ENCODE assay signal across 14 mouse cellular contexts in genomic region chr14:104538108-104538866, GRCm38 (mm10). TPM values are rescaled to one million over a fixed set of nuclear protein-coding genes. Genes with fewer than 3 reads are reported as not detected.
DNase-seq lines count a peak whose midpoint lies in the region; ATAC-seq and TF ChIP-seq lines count a peak whose summit lies in the region.
"Had no signal": no experiment of that assay in that cellular context is flagged by ENCODE, and none has a peak within 500 bp of the region (broad histone marks: within the 10 kb centered on the region; RNA-seq: fewer than 3 reads in every experiment).

No protein-coding gene starts in this region.

- no peak overlapping the region; the same call in 1 of the 2 replicates for H3K4me2 ChIP-seq in midbrain, embryonic 13.5 days (replicated peaks)
- no peak overlapping the region for H3K4me2 ChIP-seq in midbrain, embryonic 16.5 days (ENCODE audit: low read length)
- peak overlapping the region; percentile 6; the same call in 1 of the 2 replicates for H3K4me2 ChIP-seq in forebrain, postnatal 0 days (ENCODE audit: low read depth)
- H3K4me2 ChIP-seq in neural tube, embryonic 14.5 days (ENCODE audit: low read depth, low read length) = no peak overlapping the region
- H3K4me2 ChIP-seq in liver, postnatal 0 days (ENCODE audit: low read depth, low read length) = no peak overlapping the region
- H3K4me2 ChIP-seq: heart, embryonic 15.5 days had no signal

- H3K9ac ChIP-seq in midbrain, embryonic 13.5 days (replicated peaks) = no peak overlapping the region
- H3K9ac ChIP-seq in midbrain, embryonic 16.5 days (ENCODE audit: low read depth, low read length) = no peak overlapping the region
- H3K9ac ChIP-seq in forebrain, postnatal 0 days = no peak overlapping the region
- H3K9ac ChIP-seq in neural tube, embryonic 14.5 days (replicated peaks; ENCODE audit: low read depth, low read length) = no peak overlapping the region
- H3K9ac ChIP-seq in liver, postnatal 0 days (replicated peaks) = no peak overlapping the region
- H3K9ac ChIP-seq: heart, embryonic 15.5 days had no signal

- TF ChIP-seq EP300 in liver, postnatal 0 days (IDR thresholded peaks at IDR 0.05; ENCODE audit: low read depth) = no peak

- peak overlapping the region; percentile 19; the same call in 1 of the 2 replicates for H3K27ac ChIP-seq in midbrain, embryonic 13.5 days
- H3K27ac ChIP-seq in midbrain, embryonic 16.5 days (ENCODE audit: low read length) = no peak overlapping the region
- no peak overlapping the region for H3K27ac ChIP-seq in forebrain, postnatal 0 days (ENCODE audit: low read depth, low read length)
- H3K27ac ChIP-seq in neural tube, embryonic 14.5 days (ENCODE audit: low read depth, low read length) = no peak overlapping the region
- no peak overlapping the region for H3K27ac ChIP-seq in liver, postnatal 0 days (ENCODE audit: low read depth)
- H3K27ac ChIP-seq: heart, embryonic 15.5 days; limb, embryonic 10.5 days; stomach, postnatal 0 days had no signal

- ATAC-seq in midbrain, embryonic 13.5 days = no peak
- no peak for ATAC-seq in midbrain, embryonic 16.5 days
- peak; percentile 60 for ATAC-seq in forebrain, postnatal 0 days
- ATAC-seq in neural tube, embryonic 14.5 days (ENCODE audit: low read depth) = peak; percentile 47; the same call in 1 of the 2 replicates
- no peak for ATAC-seq in liver, postnatal 0 days

- no peaks in the 10 kb centered on the region for H3K9me3 ChIP-seq in midbrain, embryonic 13.5 days
- H3K9me3 ChIP-seq in midbrain, embryonic 16.5 days (replicated peaks; ENCODE audit: control insufficient read depth, low read length, poor library complexity, severe bottlenecking) = no peaks in the 10 kb centered on the region
- H3K9me3 ChIP-seq in forebrain, postnatal 0 days (ENCODE audit: low read length) = no peaks in the 10 kb centered on the region
- no peaks in the 10 kb centered on the region for H3K9me3 ChIP-seq in neural tube, embryonic 14.5 days (ENCODE audit: control insufficient read depth, low read length)
- no peaks in the 10 kb centered on the region for H3K9me3 ChIP-seq in liver, postnatal 0 days (ENCODE audit: low read length)
- H3K9me3 ChIP-seq: heart, embryonic 15.5 days; limb, embryonic 10.5 days had no signal

- H3K4me3 ChIP-seq in midbrain, embryonic 13.5 days (replicated peaks) = no peak overlapping the region
- no peak overlapping the region for H3K4me3 ChIP-seq in midbrain, embryonic 16.5 days (ENCODE audit: low read depth, low read length)
- no peak overlapping the region for H3K4me3 ChIP-seq in forebrain, postnatal 0 days (ENCODE audit: low read depth, low read length)
- no peak overlapping the region for H3K4me3 ChIP-seq in neural tube, embryonic 14.5 days (ENCODE audit: low read depth, low read length)
- H3K4me3 ChIP-seq in liver, postnatal 0 days (ENCODE audit: low read depth, low read length) = no peak overlapping the region
- H3K4me3 ChIP-seq: heart, embryonic 15.5 days; limb, embryonic 10.5 days had no signal

- H3K27me3 ChIP-seq in midbrain, embryonic 13.5 days = no peaks in the 10 kb centered on the region
- no peaks in the 10 kb centered on the region for H3K27me3 ChIP-seq in midbrain, embryonic 16.5 days (ENCODE audit: control insufficient read depth, insufficient read depth, low read depth, low read length)
- H3K27me3 ChIP-seq in forebrain, postnatal 0 days (ENCODE audit: insufficient read depth, low read length) = no peaks in the 10 kb centered on the region
- H3K27me3 ChIP-seq in neural tube, embryonic 14.5 days (ENCODE audit: control insufficient read depth, insufficient read depth, low read length) = no peaks in the 10 kb centered on the region
- no peaks in the 10 kb centered on the region for H3K27me3 ChIP-seq in liver, postnatal 0 days (ENCODE audit: insufficient read depth, low read length)
- H3K27me3 ChIP-seq: heart, embryonic 15.5 days had no signal

- TF ChIP-seq CTCF in forebrain, postnatal 0 days (IDR thresholded peaks at IDR 0.05; ENCODE audit: low read depth) = no peak
- TF ChIP-seq CTCF in liver, postnatal 0 days (IDR thresholded peaks at IDR 0.05; ENCODE audit: low read depth) = no peak

- peaks cover 27% of the 10 kb centered on the region for H3K4me1 ChIP-seq in midbrain, embryonic 13.5 days (replicated peaks)
- H3K4me1 ChIP-seq in midbrain, embryonic 16.5 days (ENCODE audit: control insufficient read depth, insufficient read depth, low read length) = peaks cover 6% of the 10 kb centered on the region
- H3K4me1 ChIP-seq in forebrain, postnatal 0 days (ENCODE audit: insufficient read depth) = no peaks in the 10 kb centered on the region
- H3K4me1 ChIP-seq in neural tube, embryonic 14.5 days (ENCODE audit: control insufficient read depth, insufficient read depth, low read length) = no peaks in the 10 kb centered on the region
- H3K4me1 ChIP-seq in liver, postnatal 0 days (ENCODE audit: insufficient read depth) = no peaks in the 10 kb centered on the region
- H3K4me1 ChIP-seq: heart, embryonic 15.5 days had no signal

- WGBS in midbrain, embryonic 13.5 days = 75% methylated on average over 10 of the region's 10 CpGs
- WGBS in midbrain, embryonic 16.5 days = 67% methylated on average over 10 of the region's 10 CpGs
- 46% methylated on average over 10 of the region's 10 CpGs for WGBS in forebrain, postnatal 0 days
- WGBS in neural tube, embryonic 14.5 days = 50% methylated on average over 10 of the region's 10 CpGs
- WGBS in liver, postnatal 0 days (ENCODE audit: insufficient replicate concordance) = 65% methylated on average over 10 of the region's 10 CpGs

- no peaks in the 10 kb centered on the region for H3K36me3 ChIP-seq in midbrain, embryonic 13.5 days
- H3K36me3 ChIP-seq in midbrain, embryonic 16.5 days (ENCODE audit: control insufficient read depth, insufficient read depth, low read length) = no peaks in the 10 kb centered on the region
- H3K36me3 ChIP-seq in forebrain, postnatal 0 days (ENCODE audit: insufficient read depth) = no peaks in the 10 kb centered on the region
- no peaks in the 10 kb centered on the region for H3K36me3 ChIP-seq in neural tube, embryonic 14.5 days (ENCODE audit: control insufficient read depth, insufficient read depth, low read length)
- H3K36me3 ChIP-seq in liver, postnatal 0 days (replicated peaks; ENCODE audit: insufficient read depth, low read length) = no peaks in the 10 kb centered on the region
- H3K36me3 ChIP-seq: heart, embryonic 15.5 days; limb, embryonic 10.5 days had no signal

- peak; percentile 44 to 54 for DNase-seq in cerebellum, adult 18-20 months
- DNase-seq in forebrain, postnatal 0 days = peak; percentile 75
- DNase-seq in spleen, postnatal 36 days (ENCODE audit: low spot score in 2 of 2) = no peak
- DNase-seq in liver, postnatal 0 days = no peak
- DNase-seq: adrenal gland, postnatal 25 days; gastrocnemius, postnatal 36 days; kidney, postnatal 10 days; lung, adult 2 months had no signal

RNA-seq across cellular contexts. Expression of gene Rnf219, which starts 15.8 kb away (rescaled TPM):
- polyA plus RNA-seq in midbrain, embryonic 13.5 days (2015; fragmentation: Nextera tagmentation; extraction: Ambion mirVana) = 40.1 and 43.5 TPM in 2 replicates
- polyA plus RNA-seq in midbrain, embryonic 16.5 days (2015; fragmentation: Nextera tagmentation; extraction: Ambion mirVana) = 28.5 and 31.4 TPM in 2 replicates
- total RNA-seq in forebrain, postnatal 0 days (2014; rRNA removed) = 12.0 and 12.8 TPM in 2 replicates
- 10.5 and 17.9 TPM in 2 replicates for polyA plus RNA-seq in forebrain, postnatal 0 days (2015; fragmentation: Nextera tagmentation; extraction: Ambion mirVana)
- polyA plus RNA-seq in neural tube, embryonic 14.5 days (2014; fragmentation: Nextera tagmentation; extraction: Ambion mirVana) = 33.8 and 34.4 TPM in 2 replicates
- 4.0 and 4.3 TPM in 2 replicates for polyA plus RNA-seq in liver, postnatal 0 days (2015; fragmentation: Nextera tagmentation; extraction: Ambion mirVana)

Comparison
In these comparisons a context has a peak if more than half of its experiments do, and no peak if none do; other contexts are left out.
1. ATAC-seq: peak in forebrain, postnatal 0 days (single experiment) and neural tube, embryonic 14.5 days (single experiment); none in midbrain, embryonic 13.5 days (single experiment), midbrain, embryonic 16.5 days (single experiment) and liver, postnatal 0 days (single experiment).
2. DNase-seq: peak in cerebellum, adult 18-20 months (2 of 2) and forebrain, postnatal 0 days (single experiment); none in spleen, postnatal 36 days (0 of 2) and liver, postnatal 0 days (single experiment).